Mouse (Mus musculus) ES-E14 (cell line): ENCODE measurements around the gene Rflna. TPM values are rescaled to one million over a fixed set of nuclear protein-coding genes. Genes with fewer than 3 reads are reported as not detected.
A peak's percentile ranks its signal among the peaks of the same experiment; 100 is the strongest.

Source experiments
- DNase-seq: peaks from one replicate; pipeline ENCODE4 v3.0.0-alpha.2; 2013; ENCODE audit warnings: low read depth, low spot score
- H3K27ac ChIP-seq: 2 replicates; pipeline ENCODE4 v1.5.1; 2012; ENCODE audit warnings: low read depth, mild to moderate bottlenecking, low read length, moderate library complexity, mixed read lengths; ENCODE audit not compliant: poor library complexity, insufficient read depth, severe bottlenecking
- H3K36me3 ChIP-seq: 2 replicates; pipeline ENCODE4 v1.6.1; 2012; ENCODE audit warnings: mild to moderate bottlenecking, low read length, moderate library complexity, mixed read lengths; ENCODE audit not compliant: control insufficient read depth, poor library complexity, insufficient read depth, severe bottlenecking
- H3K4me1 ChIP-seq, 2 experiments: fragments of 150-350 bp in 1 of 2; sonication (generic) in 1 of 2; 2 replicates each; pipeline ENCODE4 v1.6.1; 2012; ENCODE audit warnings: low read length in 2 of 2, mild to moderate bottlenecking in 1 of 2, mixed read lengths in 1 of 2; ENCODE audit not compliant: control insufficient read depth in 2 of 2, insufficient read depth in 2 of 2, poor library complexity in 1 of 2
- H3K4me3 ChIP-seq, 2 experiments: fragments of 150-350 bp in 1 of 2; sonication (generic) in 1 of 2; 2 replicates each; pipeline ENCODE4 v1.5.1; 2012; ENCODE audit warnings: low read length in 2 of 2, low read depth in 1 of 2, mild to moderate bottlenecking in 1 of 2, mixed read lengths in 1 of 2; ENCODE audit not compliant: insufficient read depth in 1 of 2, poor library complexity in 1 of 2, severe bottlenecking in 1 of 2
- H3K9ac ChIP-seq: 2 replicates; pipeline ENCODE4 v1.6.1; 2012; ENCODE audit warnings: low read depth, mild to moderate bottlenecking, low read length, mixed read lengths; ENCODE audit not compliant: poor library complexity, insufficient read depth, severe bottlenecking
- H3K9me3 ChIP-seq: fragments of 150-350 bp; sonication (generic); 2 replicates; pipeline ENCODE4 v1.6.1; 2012; ENCODE audit warnings: low read depth, mild to moderate bottlenecking, low read length; ENCODE audit not compliant: control insufficient read depth, insufficient read depth
- CHD2 ChIP-seq: IDR thresholded peaks from 2 replicates; pipeline ENCODE4 v1.6.1; 2014; ENCODE audit warnings: mild to moderate bottlenecking, low read depth, low read length, inconsistent platforms
- HCFC1 ChIP-seq: IDR thresholded peaks from 2 replicates; pipeline ENCODE4 v1.6.1; 2012; ENCODE audit warnings: low read length, inconsistent platforms, borderline replicate concordance; ENCODE audit not compliant: insufficient read depth
- MAFK ChIP-seq: IDR thresholded peaks from 2 replicates; pipeline ENCODE4 v1.6.1; 2014; ENCODE audit warnings: mild to moderate bottlenecking, low read depth, low read length, inconsistent platforms; ENCODE audit not compliant: insufficient read depth
- ZC3H11A ChIP-seq: IDR thresholded peaks from 2 replicates; pipeline ENCODE4 v1.6.1; 2012; ENCODE audit warnings: low read depth, mild to moderate bottlenecking, inconsistent platforms, low read length, borderline replicate concordance
- ZNF384 ChIP-seq: IDR thresholded peaks from 2 replicates; pipeline ENCODE4 v1.6.1; 2012; ENCODE audit warnings: low read depth, low read length, inconsistent platforms
- in situ Hi-C, 2 experiments: fragments of 600-800 bp; cut with MboI; formaldehyde crosslinking; loops; one replicate each; pipeline ENCODE4 v1.15.1; 2025; ENCODE audit warnings: low sequenced_read_pairs in 2 of 2, inconsistent platforms in 1 of 2; ENCODE audit not compliant: unreplicated experiment in 2 of 2
- total RNA-seq: library from RNA; depleted of rRNA; stranded (reverse); fragments of 300-350 nt; gene quantifications from 2 replicates; pipeline ENCODE4 v1.2.3, GENCODE M21; 2012; rRNA removed

The Rflna gene
- 0.53 and 1.5 TPM in 2 replicates for total RNA-seq

GRCm38 (mm10) chr5:125002969-125003872, at the start of gene Rflna:
Gene Rflna (plus strand): TSS chr5:125003221.
- H3K36me3 ChIP-seq = no peaks in the 10 kb centered on the region
- peaks cover 0 to 4% of the 10 kb centered on the region in 2 experiments; a peak in 2 of 4 replicates for H3K4me1 ChIP-seq
- no peak within 1 kb of the TSS for H3K27ac ChIP-seq
- no peak for TF ChIP-seq CHD2
- TF ChIP-seq ZNF384 = no peak
- no peak for TF ChIP-seq HCFC1
- no peak for TF ChIP-seq MAFK
- TF ChIP-seq ZC3H11A = no peak
- H3K9me3 ChIP-seq = no peaks in the 10 kb centered on the region
- H3K4me3 ChIP-seq = peak within 1 kb of the TSS; percentile 24 to 60; a peak in 2 of 4 replicates
- DNase-seq = peak; percentile 69
- in situ Hi-C loops = no loop called here
- H3K9ac ChIP-seq = no peak within 1 kb of the TSS

DNA sequence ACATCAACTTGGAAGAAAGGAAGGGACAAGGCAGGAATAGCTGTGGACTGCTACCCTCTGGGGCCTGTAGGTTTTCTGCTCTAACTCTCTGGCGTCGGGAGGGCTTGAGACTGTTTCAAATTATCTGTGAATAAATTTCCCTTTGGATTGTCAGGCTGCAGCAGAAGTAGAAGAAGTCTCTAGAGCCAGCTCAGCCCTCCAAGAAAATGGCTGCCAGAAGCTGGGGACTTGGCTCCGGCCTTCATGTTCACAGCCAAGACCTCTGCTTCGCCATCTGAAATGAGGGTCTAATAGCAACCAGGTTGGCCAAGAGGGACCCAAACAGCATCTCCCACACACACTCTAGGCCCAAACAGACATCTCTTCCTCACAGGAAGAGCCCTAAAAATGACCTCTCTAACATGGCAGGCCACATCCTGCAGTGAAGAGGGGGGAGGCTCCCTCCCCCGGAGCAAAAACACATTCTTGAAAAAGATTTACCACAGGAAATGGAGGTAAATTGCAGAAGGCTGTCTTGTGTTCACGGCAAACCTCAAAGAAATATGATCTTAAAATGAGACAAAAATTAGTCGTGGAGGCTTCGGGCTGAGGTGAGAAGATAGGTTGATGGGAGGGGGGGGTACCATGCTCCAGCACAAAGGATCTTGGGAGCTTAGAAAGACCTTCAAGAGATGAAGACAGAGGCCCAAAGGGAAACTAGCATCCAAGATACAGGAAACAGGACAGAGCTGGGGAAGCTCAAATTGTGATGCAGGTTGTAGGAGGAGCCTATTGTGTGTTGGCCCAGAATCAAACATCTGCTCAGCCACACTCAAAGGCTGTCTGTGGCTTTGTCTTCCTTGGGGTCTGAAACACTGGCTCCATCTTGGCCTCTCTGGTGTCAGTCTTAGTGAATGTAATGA, 48.4 kb upstream of the Rflna start:
- H3K9ac ChIP-seq = no peak overlapping the region
- no peak overlapping the region for H3K27ac ChIP-seq
- H3K9me3 ChIP-seq = no peaks in the 10 kb centered on the region
- no peaks in the 10 kb centered on the region for H3K36me3 ChIP-seq
- no peak for DNase-seq
- H3K4me3 ChIP-seq = no peak overlapping the region
- peaks cover 3 to 8% of the 10 kb centered on the region in 2 experiments; a peak in 1 of 4 replicates for H3K4me1 ChIP-seq
- TF ChIP-seq CHD2 (no peak), ZC3H11A (no peak), HCFC1 (no peak), MAFK (no peak), ZNF384 (no peak)
- in situ Hi-C loops = no loop called here

GRCm38 (mm10) chr5:124957491-124957890, 45.5 kb upstream of the Rflna start:
- TF ChIP-seq ZNF384 = no peak
- TF ChIP-seq MAFK = no peak
- no peak for TF ChIP-seq ZC3H11A
- TF ChIP-seq CHD2 = no peak
- no peak for TF ChIP-seq HCFC1
- Histone ChIP-seq H3K27ac (no peak overlapping the region), H3K36me3 (no peaks in the 10 kb centered on the region), H3K9me3 (no peaks in the 10 kb centered on the region), H3K4me3 (no peak overlapping the region), H3K4me1 (peaks cover 1 to 3% of the 10 kb centered on the region in 2 experiments; a peak in 1 of 4 replicates), H3K9ac (no peak overlapping the region)
- DNase-seq = no peak
- in situ Hi-C loops = no loop called here

DNA sequence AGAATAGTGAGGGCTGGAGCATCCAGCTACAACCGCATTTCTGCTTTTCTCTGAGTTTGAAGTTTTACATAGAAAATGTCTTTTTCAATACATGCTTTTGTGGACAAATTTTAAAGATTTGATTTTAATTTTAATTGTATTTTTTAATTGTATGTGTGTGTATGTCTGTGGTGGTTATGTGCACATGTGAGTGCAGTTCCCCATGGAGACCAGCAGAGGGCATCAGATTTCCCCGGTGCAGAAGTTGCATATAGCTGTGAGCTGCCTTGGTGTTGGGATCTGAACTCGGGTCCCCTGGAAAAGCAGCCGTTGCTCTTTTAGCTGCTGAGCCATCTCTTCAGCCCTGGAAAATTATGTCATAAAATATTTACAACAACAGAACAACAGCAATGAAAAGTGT, 43.9 kb upstream of the Rflna start:
- H3K4me1 ChIP-seq = no peaks in the 10 kb centered on the region
- in situ Hi-C loops = no loop called here
- H3K9ac ChIP-seq = no peak overlapping the region
- H3K4me3 ChIP-seq = no peak overlapping the region
- DNase-seq = no peak
- TF ChIP-seq ZNF384 (no peak), CHD2 (no peak), MAFK (no peak), ZC3H11A (no peak), HCFC1 (no peak)
- no peaks in the 10 kb centered on the region for H3K9me3 ChIP-seq
- no peaks in the 10 kb centered on the region for H3K36me3 ChIP-seq
- H3K27ac ChIP-seq = no peak overlapping the region
